Mouse (Mus musculus): ENCODE results near the gene Eml2. TPM values are rescaled to one million over a fixed set of nuclear protein-coding genes. Genes with fewer than 3 reads are reported as not detected.

Gene Eml2
- total RNA-seq, 2 experiments from 2014 or later: 34.3 to 44.4 TPM

GRCm38 (mm10) chr7:19226817-19227797 lies 50.9 kb downstream of the Eml2 start:
- intact Hi-C loops (cut with DNase I): loop anchor here (2.0 to 5.0 kb wide), 2 partner anchors 14 to 135 kb away; partner anchors contain the start of gene Gpr4
- DNase-seq: peak in 1 of 2 experiments; percentile 44

- peak; percentile 98 to 99 for DNase-seq
- intact Hi-C loops (cut with DNase I): loop anchor here (2.0 to 5.0 kb wide), 2 partner anchors 15 to 134 kb away; partner anchors contain the start of gene Gpr4
These were observed 51.9 kb downstream of the Eml2 start, which contains the start of gene Opa3 for GRCm38 (mm10) chr7:19227883-19228792. Gene Opa3, plus strand, starts transcription at chr7:19228334.

GRCm38 (mm10) chr7:19228793-19229148 lies 52.5 kb downstream of the Eml2 start:
- DNase-seq: no peak
- intact Hi-C loops (cut with DNase I): loop anchor here (5.0 kb wide), 1 partner anchor 134 kb away; no protein-coding TSS in a partner anchor

GRCm38 (mm10) chr7:19229404-19229803 lies 53.2 kb downstream of the Eml2 start:
- DNase-seq: no peak
- intact Hi-C loops (cut with DNase I): loop anchor here (5.0 kb wide), 1 partner anchor 133 kb away; no protein-coding TSS in a partner anchor

GRCm38 (mm10) chr7:19230041-19230580 lies 53.9 kb downstream of the Eml2 start:
- no peak for DNase-seq
- intact Hi-C loops (cut with DNase I): no loop called here

- intact Hi-C loops (cut with DNase I): no loop called here
- DNase-seq: no peak
These were observed 54.7 kb downstream of the Eml2 start for GRCm38 (mm10) chr7:19230899-19231298.

- DNase-seq: no peak
- intact Hi-C loops (cut with DNase I): no loop called here
These were observed 55.6 kb downstream of the Eml2 start for GRCm38 (mm10) chr7:19231849-19232248.

- DNase-seq: no peak
- intact Hi-C loops (cut with DNase I): loop anchor here (5.0 kb wide), 1 partner anchor 123 kb away; the partner anchor contains the start of genes Cd3eap and Ppp1r13l
These were observed 58.4 kb downstream of the Eml2 start for GRCm38 (mm10) chr7:19234652-19235051.

GRCm38 (mm10) chr7:19235092-19235671 lies 59.0 kb downstream of the Eml2 start:
- intact Hi-C loops (cut with DNase I): loop anchor here (5.0 kb wide), 1 partner anchor 122 kb away; the partner anchor contains the start of genes Cd3eap and Ppp1r13l
- DNase-seq: no peak

- intact Hi-C loops (cut with DNase I): loop anchor here (5.0 kb wide), 1 partner anchor 121 kb away; the partner anchor contains the start of genes Cd3eap and Ppp1r13l
- DNase-seq: peak; percentile 39 to 46
These were observed 60.2 kb downstream of the Eml2 start for GRCm38 (mm10) chr7:19236411-19236810.

- DNase-seq: peak in 1 of 2 experiments; percentile 22
- intact Hi-C loops (cut with DNase I): loop anchor here (5.0 kb wide), 1 partner anchor 119 kb away; the partner anchor contains the start of genes Cd3eap and Ppp1r13l
These were observed 62.1 kb downstream of the Eml2 start for GRCm38 (mm10) chr7:19238344-19238743.

GRCm38 (mm10) chr7:19239423-19239822 lies 63.2 kb downstream of the Eml2 start:
- intact Hi-C loops (cut with DNase I): loop anchor here (1.0 to 5.0 kb wide), 3 partner anchors 44 to 118 kb away; partner anchors contain the start of genes Cd3eap and Ppp1r13l
- peak; percentile 89 to 96 for DNase-seq

- intact Hi-C loops (cut with DNase I): loop anchor here (1.0 to 5.0 kb wide), 4 partner anchors 17 to 117 kb away; partner anchors contain the start of genes Cd3eap and Ppp1r13l
- no peak for DNase-seq
These were observed 63.8 kb downstream of the Eml2 start for GRCm38 (mm10) chr7:19239986-19240385.

GRCm38 (mm10) chr7:19240905-19241463 lies 64.8 kb downstream of the Eml2 start:
- intact Hi-C loops (cut with DNase I): loop anchor here (2.0 kb wide), 1 partner anchor 16 kb away; no protein-coding TSS in a partner anchor
- DNase-seq: no peak

GRCm38 (mm10) chr7:19242005-19242404 lies 65.8 kb downstream of the Eml2 start:
- intact Hi-C loops (cut with DNase I): no loop called here

GRCm38 (mm10) chr7:19243858-19244257 lies 67.6 kb downstream of the Eml2 start:
- intact Hi-C loops (cut with DNase I): no loop called here
- no peak for DNase-seq

More at GRCm38 (mm10) chr7:19242005-19242404, 65.8 kb downstream of the Eml2 start:
- no peak for DNase-seq

- no peak for DNase-seq
- intact Hi-C loops (cut with DNase I): no loop called here
These were observed 68.9 kb downstream of the Eml2 start for GRCm38 (mm10) chr7:19245083-19245482.

- intact Hi-C loops (cut with DNase I): no loop called here
- no peak for DNase-seq
These were observed 70.6 kb downstream of the Eml2 start for GRCm38 (mm10) chr7:19246855-19247254.

- intact Hi-C loops (cut with DNase I): no loop called here
- no peak for DNase-seq
These were observed 71.3 kb downstream of the Eml2 start for GRCm38 (mm10) chr7:19247511-19247910.
